Mouse (Mus musculus): ENCODE results near the gene Scnm1.

Scnm1 gene

DNA sequence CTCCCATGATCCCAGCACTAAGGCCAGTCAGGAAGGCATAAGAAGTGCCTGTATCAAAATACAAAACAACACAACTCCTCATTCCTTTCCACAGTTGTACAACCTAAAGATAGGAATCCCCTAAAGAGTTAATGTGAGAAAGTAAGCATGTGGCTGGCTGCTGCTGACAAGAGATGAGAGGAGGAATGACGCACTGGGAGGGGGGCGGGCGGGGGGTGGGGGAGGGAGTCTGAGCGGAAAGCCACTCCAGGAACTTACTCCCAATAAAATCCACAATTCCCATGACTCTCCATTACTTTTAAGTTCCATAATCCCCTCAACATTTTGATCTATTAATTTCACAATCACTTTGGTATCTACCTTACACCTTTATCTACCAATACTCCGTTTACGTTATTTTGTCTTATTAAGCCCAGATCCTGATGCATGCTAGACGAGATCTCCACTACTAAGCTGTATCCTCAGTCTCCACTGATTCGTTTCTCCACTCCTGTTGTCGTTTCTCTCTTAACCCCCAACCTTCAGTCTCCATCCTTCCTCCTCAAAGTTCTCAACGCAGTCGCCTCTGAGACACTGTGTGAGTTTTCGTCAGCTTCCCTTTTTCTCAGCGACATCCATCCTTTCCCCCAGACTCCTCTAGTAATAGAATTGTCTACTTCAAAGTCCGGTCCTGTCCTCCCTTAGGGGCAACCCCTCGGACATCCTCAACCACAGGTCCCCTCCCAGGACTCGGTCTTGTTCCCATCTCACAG, 28.0 kb downstream of the Scnm1 start:
- no peak for DNase-seq

DNA sequence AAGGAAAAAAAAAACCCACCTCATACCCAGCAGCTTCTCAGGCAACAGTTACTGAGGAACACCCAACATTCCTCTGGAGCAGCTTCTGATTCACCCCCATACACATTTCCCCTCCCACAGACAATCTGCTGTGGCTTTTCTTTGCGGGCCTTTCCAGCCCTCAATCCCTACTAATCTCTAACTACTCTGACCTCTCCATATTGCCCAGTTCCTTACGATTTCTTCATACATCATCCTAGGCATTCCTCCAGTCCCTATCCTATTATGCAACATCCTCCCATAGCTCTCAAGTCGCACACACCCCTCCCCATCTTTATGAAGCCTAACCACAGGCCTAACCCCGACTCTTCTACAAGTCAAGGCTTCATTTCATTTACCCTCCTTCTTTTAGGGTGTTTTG, 28.7 kb downstream of the Scnm1 start:
- no peak for DNase-seq

DNA sequence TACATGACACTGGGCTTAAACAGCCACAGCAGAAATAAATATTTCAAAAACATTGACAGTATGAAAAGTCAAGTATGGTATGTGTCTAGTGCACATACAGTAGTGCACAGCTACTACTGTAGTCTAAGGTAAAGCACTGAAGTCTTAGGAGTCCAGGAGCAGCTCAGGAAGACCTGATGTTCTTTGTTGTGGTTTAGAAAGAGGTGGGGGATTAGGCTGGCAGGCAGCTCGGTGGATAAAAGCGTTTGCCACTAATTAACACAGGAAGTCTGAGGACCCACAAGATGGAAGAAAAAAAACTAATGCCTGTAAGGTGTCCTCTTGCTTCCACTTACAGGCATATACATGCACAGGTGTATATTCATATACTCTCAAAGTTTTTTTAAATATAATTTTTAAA, 33.0 kb downstream of the Scnm1 start:
- DNase-seq, result no peak

DNA sequence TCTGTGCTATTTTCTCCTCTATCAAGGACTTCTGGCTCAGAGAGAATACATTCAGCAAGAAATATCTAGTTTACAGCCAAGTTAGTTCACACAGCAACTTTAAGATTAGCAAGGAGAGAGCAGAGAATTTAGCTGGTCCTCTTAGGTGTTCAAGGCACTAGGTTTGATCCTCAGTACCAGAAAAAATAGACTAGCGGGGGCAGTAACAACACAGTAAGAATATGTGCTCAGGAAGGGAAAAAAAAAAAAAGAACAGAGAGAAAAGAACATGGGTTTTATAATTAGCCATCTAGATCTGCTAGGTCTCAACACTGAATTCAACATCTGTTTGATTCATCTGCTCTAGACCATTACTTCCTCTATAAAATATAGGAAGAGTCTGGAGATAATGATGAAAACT, 45.7 kb downstream of the Scnm1 start:
- DNase-seq, result no peak
